Mouse (Mus musculus) cerebellum, adult (tissue): ENCODE results near the gene Pum1.

ENCODE experiments used
- ATAC-seq: cut with Nextera tagmentation; 2 replicates; pipeline ENCODE4 v1.9.2; 2017; ENCODE audit warnings: mild to moderate bottlenecking, moderate library complexity, mixed read lengths; ENCODE audit not compliant: insufficient number of reproducible peaks, low FRiP score, low TSS enrichment

The Pum1 gene

GRCm38 (mm10) chr4:130715623-130716022 lies 52.5 kb downstream of the Pum1 start:
- ATAC-seq, result no peak

GRCm38 (mm10) chr4:130719348-130719747 lies 56.2 kb downstream of the Pum1 start:
- no peak for ATAC-seq

DNA sequence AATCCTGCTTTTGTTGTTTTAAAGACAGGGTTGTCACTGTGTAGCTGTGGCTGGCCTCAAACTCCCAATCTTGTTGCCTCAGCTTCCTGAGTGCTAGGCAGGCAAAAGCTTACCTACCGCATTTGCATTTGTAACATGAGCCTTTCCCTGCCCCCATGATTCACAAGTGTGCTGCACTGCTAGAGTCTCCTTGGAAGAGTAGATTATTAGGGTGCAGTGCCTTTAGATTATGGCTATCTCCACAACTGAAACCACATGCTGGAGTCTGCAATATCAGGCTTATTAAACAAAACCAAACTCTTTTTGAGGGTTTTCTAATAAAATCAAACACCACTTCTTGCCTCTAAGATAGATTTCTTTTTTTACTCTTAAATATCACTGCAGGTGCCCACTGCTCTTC lies 59.5 kb downstream of the Pum1 start:
- ATAC-seq, result no peak

- ATAC-seq, result no peak
These were observed 63.0 kb downstream of the Pum1 start for GRCm38 (mm10) chr4:130726118-130726517.

- ATAC-seq, result no peak
These were observed 72.8 kb downstream of the Pum1 start for GRCm38 (mm10) chr4:130735957-130736356.

GRCm38 (mm10) chr4:130738527-130738926 lies 75.4 kb downstream of the Pum1 start:
- 0 out of 2 replicates have a peak, but pooled peaks have one; percentile 31 for ATAC-seq

- no peak for ATAC-seq
These were observed 80.9 kb downstream of the Pum1 start for GRCm38 (mm10) chr4:130744058-130744457.

DNA sequence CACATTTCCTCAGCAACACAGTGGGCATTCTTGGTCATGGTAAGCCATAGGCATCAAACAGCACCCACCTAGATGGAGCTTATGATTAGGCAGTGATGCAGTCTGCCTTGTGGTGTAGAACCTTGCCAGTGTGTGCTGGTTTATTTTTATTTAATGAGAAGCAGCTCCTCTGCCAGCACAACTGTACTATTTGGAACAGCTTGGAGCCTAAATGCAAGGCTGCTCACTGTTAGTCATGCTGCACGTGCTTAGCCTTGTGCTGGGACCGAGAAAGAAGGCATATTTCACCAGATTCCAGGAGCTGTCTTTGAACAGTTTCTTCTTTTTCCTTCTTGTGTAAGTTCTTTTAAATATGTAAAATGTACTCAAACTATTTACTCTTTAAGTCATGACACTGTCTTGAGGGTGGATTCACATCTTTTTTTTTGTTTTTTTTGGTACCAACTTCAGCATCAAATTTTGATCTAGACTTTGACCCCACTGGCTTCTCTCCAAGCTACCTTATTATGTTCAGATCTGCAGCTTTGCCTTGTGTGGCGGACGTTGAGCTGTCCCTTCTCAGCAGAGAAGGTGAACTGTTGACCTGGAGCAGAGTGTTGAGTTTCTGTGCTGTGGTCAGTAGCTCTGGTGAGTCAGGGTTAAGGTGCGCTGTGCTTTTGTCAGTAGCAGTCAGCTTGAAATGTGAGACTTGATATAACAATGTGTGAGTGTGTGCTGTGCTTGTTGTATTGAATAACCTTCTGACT lies 82.6 kb downstream of the Pum1 start:
- no peak for ATAC-seq

DNA sequence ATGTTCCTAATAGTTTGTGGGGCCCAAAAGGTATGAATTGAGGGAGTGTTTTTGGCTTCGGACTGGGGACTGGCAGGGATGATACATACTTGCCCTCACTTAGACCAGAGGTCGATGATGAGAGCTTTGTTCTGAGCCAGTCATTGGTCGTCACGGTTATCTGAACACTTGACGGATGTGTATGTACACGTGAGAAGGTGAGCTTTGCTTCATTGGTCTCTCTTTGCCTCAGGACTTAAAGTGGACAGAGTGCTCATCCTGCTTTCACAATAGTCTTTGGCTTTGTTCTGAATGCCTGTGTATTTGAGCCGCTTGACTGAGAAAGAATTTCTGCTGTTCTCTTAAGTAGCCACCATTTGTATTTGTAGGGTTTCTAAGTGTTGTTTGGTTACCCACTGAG lies 86.4 kb downstream of the Pum1 start:
- ATAC-seq, result no peak

DNA sequence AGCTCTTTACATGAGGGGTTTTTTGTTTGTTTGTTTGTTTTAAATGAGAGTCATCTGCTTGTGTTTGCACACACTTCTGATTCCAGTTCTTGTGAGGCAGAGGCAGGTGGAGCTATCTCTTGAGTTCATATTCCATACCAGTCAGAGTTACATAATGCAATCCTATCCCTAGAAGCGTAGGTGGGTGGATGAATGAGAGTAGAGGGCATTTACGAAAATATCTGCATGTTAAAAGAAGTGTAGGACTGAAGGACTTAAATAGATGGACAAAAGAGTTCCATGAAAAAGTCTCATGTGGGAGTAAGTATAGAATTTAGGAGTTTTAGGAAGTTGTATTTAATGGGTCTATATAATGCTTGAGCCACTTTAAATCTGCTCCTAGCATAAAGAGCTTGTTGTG lies 88.8 kb downstream of the Pum1 start:
- ATAC-seq, result no peak

DNA sequence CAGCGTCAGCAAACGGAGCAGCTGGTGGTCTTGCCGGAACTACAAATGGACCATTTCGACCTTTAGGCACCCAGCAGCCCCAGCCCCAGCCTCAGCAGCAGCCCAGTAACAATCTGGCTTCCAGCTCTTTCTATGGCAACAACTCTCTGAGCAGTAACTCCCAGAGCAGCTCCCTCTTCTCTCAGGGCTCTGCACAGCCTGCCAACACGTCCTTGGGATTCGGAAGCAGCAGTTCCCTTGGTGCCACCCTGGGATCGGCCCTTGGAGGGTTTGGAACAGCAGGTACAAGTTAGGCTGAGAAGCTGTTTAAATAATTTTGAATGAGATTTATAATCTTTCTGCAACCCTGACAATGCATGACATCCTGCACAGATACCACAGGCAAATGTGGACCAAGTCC lies 89.5 kb downstream of the Pum1 start:
- no peak for ATAC-seq

- ATAC-seq, result no peak
These were observed 90.6 kb downstream of the Pum1 start for GRCm38 (mm10) chr4:130753755-130754154.

DNA sequence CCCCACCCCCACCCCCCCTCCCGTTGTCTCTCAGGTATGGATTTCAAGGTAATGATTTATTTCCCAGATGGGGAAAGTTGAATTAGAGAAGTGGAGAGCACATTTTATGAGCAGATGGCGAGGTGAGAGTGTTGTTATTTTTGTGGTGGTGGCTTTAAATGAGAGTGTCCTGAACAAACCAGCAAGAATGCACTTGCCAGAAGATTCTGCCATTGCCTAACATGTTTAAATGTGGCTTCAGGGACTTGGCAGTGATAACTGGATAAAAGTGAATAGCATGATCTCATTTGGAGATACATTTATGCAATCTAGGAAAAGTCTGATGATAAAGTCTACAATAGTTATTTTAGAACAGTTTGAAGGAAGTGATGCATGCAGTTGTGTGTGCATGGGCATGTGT lies 91.7 kb downstream of the Pum1 start:
- ATAC-seq, result no peak

DNA sequence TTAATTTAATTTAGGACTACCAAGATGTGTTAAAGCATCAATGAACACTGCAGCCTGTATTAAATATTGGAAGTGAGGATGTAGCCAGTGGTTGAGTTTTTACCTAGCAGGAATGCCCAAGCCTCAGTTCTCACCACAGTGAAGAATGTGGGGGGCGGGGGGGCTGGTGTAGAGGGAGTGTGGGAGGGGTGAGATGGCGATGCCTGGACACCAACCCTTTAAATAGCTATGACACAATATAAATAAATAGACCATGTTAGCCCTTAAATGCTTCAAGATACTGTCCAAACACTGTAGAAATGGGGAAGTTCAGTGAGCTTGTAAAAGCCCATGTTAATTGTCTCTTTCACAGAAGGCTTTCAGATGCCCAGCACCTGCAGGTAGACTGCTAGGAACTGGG lies 96.8 kb downstream of the Pum1 start:
- no peak for ATAC-seq

GRCm38 (mm10) chr4:130761809-130762208 lies 98.7 kb downstream of the Pum1 start:
- ATAC-seq, result no peak

DNA sequence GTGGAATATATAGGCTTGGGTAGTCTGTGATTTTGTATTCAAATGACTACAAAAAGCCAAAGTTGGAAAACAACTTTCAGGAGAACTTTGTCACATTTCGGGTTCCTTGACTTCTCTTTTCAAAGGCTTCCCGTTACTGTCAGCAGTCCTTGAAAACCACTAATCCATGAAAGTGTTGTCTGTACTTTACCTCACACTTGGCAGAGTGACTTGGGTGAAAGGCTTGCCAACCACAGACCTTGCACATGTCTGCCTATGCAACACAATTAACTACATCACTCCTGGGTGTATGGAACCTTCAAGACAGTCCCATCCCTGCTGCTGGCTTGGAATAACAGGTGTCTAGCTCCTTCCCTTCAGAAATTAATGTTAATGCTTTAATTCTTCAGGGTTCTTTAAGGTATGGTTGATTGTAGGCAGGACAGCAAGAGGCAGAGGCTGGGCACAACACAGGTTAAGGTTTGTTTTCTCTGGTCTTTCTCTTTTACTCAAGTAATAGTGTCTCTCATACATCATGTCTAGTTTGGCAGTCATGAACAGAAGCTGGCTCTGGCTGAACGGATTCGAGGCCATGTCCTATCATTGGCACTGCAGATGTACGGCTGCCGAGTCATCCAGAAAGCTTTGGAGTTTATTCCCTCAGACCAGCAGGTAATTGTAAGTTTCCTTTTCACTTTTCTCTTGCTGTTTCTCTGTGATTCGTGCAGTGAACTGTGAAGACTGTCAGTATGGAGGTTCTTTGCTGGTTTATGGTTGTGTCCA lies 102.5 kb downstream of the Pum1 start:
- ATAC-seq, result no peak

- no peak for ATAC-seq
These were observed 103.3 kb downstream of the Pum1 start for GRCm38 (mm10) chr4:130766387-130766786.

DNA sequence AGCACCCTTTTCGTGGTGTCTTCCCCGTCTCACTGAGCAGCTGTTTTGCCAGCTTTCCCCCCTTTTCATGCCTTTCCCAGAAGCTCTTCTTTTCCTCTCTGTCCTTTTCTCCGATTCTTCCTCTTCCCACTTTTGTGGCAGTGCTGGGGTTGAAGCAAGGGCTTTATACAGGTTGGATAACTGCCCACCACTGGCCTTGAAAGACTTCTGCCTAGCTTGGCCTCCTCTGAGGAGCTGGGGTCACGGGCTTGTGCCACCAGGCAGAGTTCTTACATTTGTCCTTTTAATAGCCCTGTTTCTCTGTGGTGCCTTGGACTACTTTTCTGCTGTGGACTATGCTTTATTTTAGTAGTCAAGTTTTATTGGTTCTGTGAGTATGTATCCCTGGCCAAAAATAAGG lies 103.8 kb downstream of the Pum1 start:
- no peak for ATAC-seq

DNA sequence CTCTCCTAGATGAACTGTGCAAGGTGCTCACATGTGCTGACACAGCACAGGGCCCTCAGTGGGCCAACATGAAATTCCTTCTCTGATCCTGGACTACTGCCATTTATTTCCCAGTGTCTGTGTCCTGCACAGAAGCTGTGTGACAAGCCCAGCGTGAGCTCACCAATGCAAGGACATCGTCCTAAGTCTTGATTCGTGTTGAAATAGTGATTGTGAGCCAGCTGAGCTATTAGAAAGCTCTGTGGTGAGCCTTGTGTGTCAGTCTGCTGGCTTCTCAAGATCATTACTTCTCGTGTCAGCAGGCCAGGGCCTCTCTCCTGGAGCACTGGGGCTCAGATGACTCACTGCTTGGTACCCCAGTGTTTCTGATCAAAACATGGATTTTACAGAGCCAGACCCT lies 110.8 kb downstream of the Pum1 start:
- ATAC-seq, result no peak

DNA sequence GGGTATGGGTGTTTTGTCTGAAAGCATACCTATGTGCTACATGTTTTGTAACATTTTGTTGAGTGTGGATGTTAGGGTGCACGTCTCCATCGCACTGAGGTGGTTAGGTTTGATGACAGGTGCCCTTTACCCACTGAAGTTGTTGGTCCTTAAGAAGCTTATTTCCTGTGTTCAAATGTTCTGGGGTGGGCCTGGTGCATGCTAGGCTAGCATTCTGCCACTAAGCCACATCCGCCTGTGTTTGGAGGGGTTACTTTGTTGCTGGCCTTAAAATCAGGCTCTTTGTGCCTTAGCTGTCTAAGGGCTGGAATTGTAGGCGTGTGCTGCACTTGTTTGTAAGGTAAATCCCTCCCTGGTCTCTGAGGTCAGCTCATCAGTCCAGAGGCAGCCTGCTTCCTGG lies 111.7 kb downstream of the Pum1 start:
- ATAC-seq, result no peak

- no peak for ATAC-seq
These were observed 114.5 kb downstream of the Pum1 start for GRCm38 (mm10) chr4:130777647-130778046.

- ATAC-seq, result no peak
These were observed 115.9 kb downstream of the Pum1 start for GRCm38 (mm10) chr4:130779037-130779436.
